Comparison of ENCODE assay signal across 9 mouse cellular contexts in genomic region chr14:51240899-51241298, GRCm38 (mm10). TPM values are rescaled to one million over a fixed set of nuclear protein-coding genes. Genes with fewer than 3 reads are reported as not detected.
DNase-seq lines count a peak whose midpoint lies in the region; ATAC-seq and TF ChIP-seq lines count a peak whose summit lies in the region.
"Had no signal": no experiment of that assay in that cellular context is flagged by ENCODE, and none has a peak within 500 bp of the region (broad histone marks: within the 10 kb centered on the region; RNA-seq: fewer than 3 reads in every experiment).

No protein-coding gene starts in this region.

- H3K79me3 ChIP-seq in C2C12 (ENCODE audit: low read depth) = no peaks in the 10 kb centered on the region

- H3K4me3 ChIP-seq in heart, postnatal 0 days (ENCODE audit: low read depth, low read length) = no peak overlapping the region
- H3K4me3 ChIP-seq in heart, embryonic 11.5 days (ENCODE audit: low read depth, low read length) = no peak overlapping the region
- no peak overlapping the region for H3K4me3 ChIP-seq in C2C12 (ENCODE audit: insufficient read depth, poor library complexity, severe bottlenecking)

- peak; percentile 59 for DNase-seq in heart, postnatal 0 days (ENCODE audit: low spot score)
- peak; percentile 53 for DNase-seq in adrenal gland, postnatal 14 days
- peak; percentile 5 to 14 for DNase-seq in frontal cortex, postnatal 14 days (ENCODE audit: low spot score in 2 of 2)
- DNase-seq in layer of hippocampus, adult 9-11 months = peak; percentile 53
- peak; percentile 17 for DNase-seq in naive thymus-derived CD4-positive, alpha-beta T cell, adult 2 months (ENCODE audit: low read depth)
- no peak for DNase-seq in MN1 (ENCODE audit: low spot score)

- H3ac ChIP-seq in C2C12 (ENCODE audit: control insufficient read depth, insufficient read length, low read depth) = no peak overlapping the region

- H3K27me3 ChIP-seq in heart, postnatal 0 days (ENCODE audit: control insufficient read depth, insufficient read depth, low read length) = no peaks in the 10 kb centered on the region
- no peaks in the 10 kb centered on the region for H3K27me3 ChIP-seq in heart, embryonic 11.5 days (ENCODE audit: control insufficient read depth, insufficient read depth, low read length)
- H3K27me3 ChIP-seq in C2C12 (ENCODE audit: control insufficient read depth, insufficient read depth, insufficient read length) = no peaks in the 10 kb centered on the region

- no peak overlapping the region for H3K4me2 ChIP-seq in heart, postnatal 0 days (ENCODE audit: low read depth, low read length)
- no peak overlapping the region for H3K4me2 ChIP-seq in heart, embryonic 11.5 days

- no peak for TF ChIP-seq EP300 in heart, postnatal 0 days (IDR thresholded peaks at IDR 0.05; ENCODE audit: low read depth)

- no peaks in the 10 kb centered on the region for H3K79me2 ChIP-seq in C2C12 (ENCODE audit: control insufficient read depth, insufficient read depth)

- H3K9me3 ChIP-seq in heart, postnatal 0 days (replicated peaks; ENCODE audit: control insufficient read depth, low read length) = no peaks in the 10 kb centered on the region
- no peaks in the 10 kb centered on the region for H3K9me3 ChIP-seq in heart, embryonic 11.5 days (replicated peaks; ENCODE audit: control insufficient read depth, low read length)

- H3K9ac ChIP-seq in heart, postnatal 0 days (replicated peaks; ENCODE audit: low read depth, low read length) = no peak overlapping the region
- H3K9ac ChIP-seq in heart, embryonic 11.5 days (ENCODE audit: low read depth, low read length) = no peak overlapping the region

- TF ChIP-seq CTCF in heart, postnatal 0 days (IDR thresholded peaks at IDR 0.05; ENCODE audit: low read depth) = peak; percentile 84
- TF ChIP-seq CTCF in C2C12 (IDR thresholded peaks at IDR 0.05; ENCODE audit: control insufficient read depth, insufficient read depth, insufficient read length) = peak; percentile 56

- H3K36me3 ChIP-seq in heart, postnatal 0 days (replicated peaks; ENCODE audit: control insufficient read depth, insufficient read depth, low read length) = no peaks in the 10 kb centered on the region
- no peaks in the 10 kb centered on the region for H3K36me3 ChIP-seq in heart, embryonic 11.5 days (ENCODE audit: control insufficient read depth, insufficient read depth, low read length)
- H3K36me3 ChIP-seq in C2C12 (ENCODE audit: control insufficient read depth, insufficient read depth) = no peaks in the 10 kb centered on the region

- no peaks in the 10 kb centered on the region for H3K4me1 ChIP-seq in heart, postnatal 0 days (ENCODE audit: control insufficient read depth, insufficient read depth)
- H3K4me1 ChIP-seq in heart, embryonic 11.5 days (ENCODE audit: control insufficient read depth, insufficient read depth, low read length) = no peaks in the 10 kb centered on the region

- no peak overlapping the region for H3K27ac ChIP-seq in heart, postnatal 0 days (ENCODE audit: low read depth)
- H3K27ac ChIP-seq in heart, embryonic 11.5 days (ENCODE audit: low read depth, low read length) = no peak overlapping the region
- H3K27ac ChIP-seq: macrophage had no signal

- no peak for ATAC-seq in heart, postnatal 0 days (ENCODE audit: insufficient read depth, low read depth)
- no peak for ATAC-seq in heart, embryonic 11.5 days (replicated peaks; ENCODE audit: insufficient number of reproducible peaks, low FRiP score, low TSS enrichment)

TF ChIP-seq in C2C12, 6 proteins besides CTCF, POLR2A, EP300 and RAD21:
- no peak for TF ChIP-seq CEBPB (IDR thresholded peaks at IDR 0.05; ENCODE audit: low read depth)
- TF ChIP-seq MYOG (IDR thresholded peaks at IDR 0.05; ENCODE audit: control insufficient read depth, extremely low read depth, insufficient read length) = no peak
- no peak for TF ChIP-seq MYOD1 (IDR thresholded peaks at IDR 0.05; ENCODE audit: control insufficient read depth, insufficient read length, low read depth)
- no peak for TF ChIP-seq MAX (IDR thresholded peaks at IDR 0.05)
- TF ChIP-seq USF1 (IDR thresholded peaks at IDR 0.05; ENCODE audit: low read depth) = no peak
- no peak for TF ChIP-seq FOSL1 (IDR thresholded peaks at IDR 0.05; ENCODE audit: insufficient read depth, low read length, poor library complexity, severe bottlenecking)

RNA-seq across cellular contexts. Expression of gene Rnase2a, which starts 15.0 kb away (rescaled TPM):
- total RNA-seq in heart, postnatal 0 days (2014; rRNA removed; ENCODE audit: low replicate concordance) = not detected in 2 replicates
- not detected in 2 replicates for polyA plus RNA-seq in heart, postnatal 0 days (2015; fragmentation: Nextera tagmentation; extraction: Ambion mirVana)
- not detected in 2 replicates for polyA plus RNA-seq in heart, embryonic 11.5 days (2014; fragmentation: Nextera tagmentation; extraction: Ambion mirVana)
- polyA plus RNA-seq in C2C12 (2012; fragmentation: generic; extraction: Trizol) = not detected
- 1.4 and 1.9 TPM in 2 replicates for total RNA-seq in adrenal gland, postnatal 14 days (2021)
- polyA plus RNA-seq: macrophage had no signal

RNA-seq across cellular contexts. Expression of gene Ear14, which starts 37.7 kb away (rescaled TPM):
- not detected in 2 replicates for total RNA-seq in heart, postnatal 0 days (2014; rRNA removed; ENCODE audit: low replicate concordance)
- not detected in 2 replicates for polyA plus RNA-seq in heart, postnatal 0 days (2015; fragmentation: Nextera tagmentation; extraction: Ambion mirVana)
- polyA plus RNA-seq in heart, embryonic 11.5 days (2014; fragmentation: Nextera tagmentation; extraction: Ambion mirVana) = not detected in 2 replicates
- not detected for polyA plus RNA-seq in C2C12 (2012; fragmentation: generic; extraction: Trizol)
- not detected in 2 replicates for total RNA-seq in adrenal gland, postnatal 14 days (2021)
- polyA plus RNA-seq: macrophage had no signal

RNA-seq across cellular contexts. Expression of gene Ang2, which starts 42.0 kb away (rescaled TPM):
- total RNA-seq in heart, postnatal 0 days (2014; rRNA removed; ENCODE audit: low replicate concordance) = not detected in 2 replicates
- not detected in 2 replicates for polyA plus RNA-seq in heart, postnatal 0 days (2015; fragmentation: Nextera tagmentation; extraction: Ambion mirVana)
- polyA plus RNA-seq in heart, embryonic 11.5 days (2014; fragmentation: Nextera tagmentation; extraction: Ambion mirVana) = not detected in 2 replicates
- polyA plus RNA-seq in C2C12 (2012; fragmentation: generic; extraction: Trizol) = 1.7 TPM
- not detected in 2 replicates for total RNA-seq in adrenal gland, postnatal 14 days (2021)
- polyA plus RNA-seq: macrophage had no signal
